ENCODE assay signal across 26 mouse cellular contexts in the genomic region with DNA sequence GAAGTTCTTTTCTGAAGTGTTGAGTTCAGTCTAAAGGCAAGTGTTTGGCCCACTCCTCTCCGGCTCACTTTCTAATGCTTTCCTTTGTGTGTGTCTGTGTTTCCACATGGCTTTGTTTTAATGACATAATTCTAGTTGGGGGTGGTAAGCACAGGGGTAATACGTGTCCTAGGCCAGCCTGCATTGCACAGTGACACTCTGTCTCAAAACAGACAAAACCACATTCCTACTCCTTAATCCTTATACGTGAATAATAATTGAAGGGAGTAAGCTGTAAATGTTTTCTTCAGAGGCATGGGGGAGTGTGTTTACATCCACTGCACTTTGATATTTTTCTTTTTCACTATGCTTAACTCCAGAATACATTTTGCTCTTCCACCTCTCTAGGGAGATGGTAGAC.
DNase-seq lines count a peak whose midpoint lies in the region; ATAC-seq lines count a peak whose summit lies in the region.
"Had no signal": no experiment of that assay in that cellular context is flagged by ENCODE, and none has a peak within 500 bp of the region (broad histone marks: within the 10 kb centered on the region; RNA-seq: fewer than 3 reads in every experiment).

No protein-coding gene starts in this region.

- no peaks in the 10 kb centered on the region for H3K36me3 ChIP-seq in forebrain, embryonic 13.5 days (ENCODE audit: poor library complexity, severe bottlenecking)
- no peaks in the 10 kb centered on the region for H3K36me3 ChIP-seq in forebrain, embryonic 11.5 days (ENCODE audit: control insufficient read depth, insufficient read depth, low read length)
- no peaks in the 10 kb centered on the region for H3K36me3 ChIP-seq in midbrain, embryonic 11.5 days (ENCODE audit: control insufficient read depth, insufficient read depth, low read length)
- no peaks in the 10 kb centered on the region for H3K36me3 ChIP-seq in midbrain, embryonic 14.5 days (ENCODE audit: control insufficient read depth, insufficient read depth, low read length)
- H3K36me3 ChIP-seq: embryonic facial prominence, embryonic 13.5 days; G1E; hindbrain, embryonic 10.5 days; hindbrain, embryonic 13.5 days; intestine, embryonic 15.5 days had no signal

- no peak overlapping the region for H3K9ac ChIP-seq in forebrain, embryonic 13.5 days
- no peak overlapping the region for H3K9ac ChIP-seq in forebrain, embryonic 11.5 days (ENCODE audit: low read length)
- H3K9ac ChIP-seq in midbrain, embryonic 11.5 days (ENCODE audit: low read length), result no peak overlapping the region
- H3K9ac ChIP-seq in midbrain, embryonic 14.5 days (replicated peaks; ENCODE audit: low read length), result no peak overlapping the region
- H3K9ac ChIP-seq: embryonic facial prominence, embryonic 13.5 days; hindbrain, embryonic 13.5 days; intestine, embryonic 15.5 days had no signal

- H3K4me2 ChIP-seq in forebrain, embryonic 13.5 days, result no peak overlapping the region
- H3K4me2 ChIP-seq in forebrain, embryonic 11.5 days (ENCODE audit: low read depth, low read length, severe bottlenecking), result no peak overlapping the region
- no peak overlapping the region for H3K4me2 ChIP-seq in midbrain, embryonic 11.5 days
- no peak overlapping the region for H3K4me2 ChIP-seq in midbrain, embryonic 14.5 days (ENCODE audit: low read length)
- H3K4me2 ChIP-seq: embryonic facial prominence, embryonic 13.5 days; heart, embryonic 11.5 days; hindbrain, embryonic 13.5 days; intestine, embryonic 15.5 days had no signal

- H3K4me3 ChIP-seq in forebrain, embryonic 13.5 days, result no peak overlapping the region
- no peak overlapping the region for H3K4me3 ChIP-seq in forebrain, embryonic 11.5 days (ENCODE audit: low read depth, low read length)
- H3K4me3 ChIP-seq in midbrain, embryonic 11.5 days (ENCODE audit: low read depth, low read length), result no peak overlapping the region
- H3K4me3 ChIP-seq in midbrain, embryonic 14.5 days (replicated peaks; ENCODE audit: low read depth, low read length), result no peak overlapping the region
- H3K4me3 ChIP-seq: embryonic facial prominence, embryonic 13.5 days; hindbrain, embryonic 10.5 days; hindbrain, embryonic 13.5 days; intestine, embryonic 15.5 days had no signal

- ATAC-seq in forebrain, embryonic 13.5 days, result no peak
- no peak for ATAC-seq in forebrain, embryonic 11.5 days (replicated peaks; ENCODE audit: low FRiP score)
- ATAC-seq in midbrain, embryonic 11.5 days (ENCODE audit: low FRiP score), result no peak
- ATAC-seq in midbrain, embryonic 14.5 days (ENCODE audit: low FRiP score, low TSS enrichment), result no peak
- ATAC-seq: hindbrain, embryonic 16.5 days; intestine, embryonic 15.5 days; Patski had no signal

- no peak for DNase-seq in forebrain, embryonic 11.5 days (ENCODE audit: low spot score)
- peak; percentile 29 for DNase-seq in heart, adult 11 months
- DNase-seq in heart, postnatal 14 days, result no peak
- peak; percentile 59 for DNase-seq in midbrain, embryonic 11.5 days (ENCODE audit: low spot score, missing footprints)
- DNase-seq in midbrain, embryonic 14.5 days, result no peak
- DNase-seq in frontal cortex, postnatal 25 days (ENCODE audit: low spot score in 2 of 2), result no peak
- DNase-seq: adrenal gland, postnatal 10 days; adrenal gland, postnatal 36 days; B cell, adult 2 months; cerebellum, adult 18-20 months; cerebellum, adult 9-10 months; cerebellum, postnatal 14 days; gastrocnemius, postnatal 10 days; gastrocnemius, postnatal 36 days; heart, postnatal 36 days; kidney, adult 18-20 months had no signal

- WGBS in forebrain, embryonic 13.5 days, result 18% methylated on average over 3 of the region's 3 CpGs
- 49% methylated on average over 3 of the region's 3 CpGs for WGBS in forebrain, embryonic 11.5 days
- WGBS in midbrain, embryonic 11.5 days, result 58% methylated on average over 3 of the region's 3 CpGs
- 40% methylated on average over 3 of the region's 3 CpGs for WGBS in midbrain, embryonic 14.5 days

- H3K27me3 ChIP-seq in forebrain, embryonic 13.5 days, result no peaks in the 10 kb centered on the region
- H3K27me3 ChIP-seq in forebrain, embryonic 11.5 days (ENCODE audit: control insufficient read depth, insufficient read depth, low read length), result no peaks in the 10 kb centered on the region
- H3K27me3 ChIP-seq in midbrain, embryonic 11.5 days (ENCODE audit: control insufficient read depth, insufficient read depth, low read length), result no peaks in the 10 kb centered on the region
- no peaks in the 10 kb centered on the region for H3K27me3 ChIP-seq in midbrain, embryonic 14.5 days (ENCODE audit: control insufficient read depth, insufficient read depth, low read length)
- H3K27me3 ChIP-seq: CH12.LX; embryonic facial prominence, embryonic 13.5 days; hindbrain, embryonic 13.5 days; intestine, embryonic 15.5 days; Patski had no signal

- H3K9me3 ChIP-seq in forebrain, embryonic 13.5 days (replicated peaks), result no peaks in the 10 kb centered on the region
- no peaks in the 10 kb centered on the region for H3K9me3 ChIP-seq in forebrain, embryonic 11.5 days (ENCODE audit: control insufficient read depth, low read length)
- no peaks in the 10 kb centered on the region for H3K9me3 ChIP-seq in midbrain, embryonic 11.5 days (ENCODE audit: control insufficient read depth, low read length)
- H3K9me3 ChIP-seq in midbrain, embryonic 14.5 days (ENCODE audit: control insufficient read depth, low read length), result peaks cover 3% of the 10 kb centered on the region; the same call in 1 of the 2 replicates
- H3K9me3 ChIP-seq: embryonic facial prominence, embryonic 13.5 days; G1E; hindbrain, embryonic 10.5 days; hindbrain, embryonic 13.5 days; intestine, embryonic 15.5 days had no signal

- intact Hi-C loops in heart, postnatal 14 days (cut with DNase I), result no loop called here

- peak overlapping the region; percentile 59 for H3K27ac ChIP-seq in forebrain, embryonic 13.5 days
- no peak overlapping the region for H3K27ac ChIP-seq in forebrain, embryonic 11.5 days (ENCODE audit: low read depth, low read length)
- no peak overlapping the region for H3K27ac ChIP-seq in midbrain, embryonic 11.5 days (ENCODE audit: low read depth, low read length)
- no peak overlapping the region for H3K27ac ChIP-seq in midbrain, embryonic 14.5 days (replicated peaks; ENCODE audit: low read depth, low read length)
- H3K27ac ChIP-seq: embryonic facial prominence, embryonic 13.5 days; hindbrain, embryonic 10.5 days; hindbrain, embryonic 13.5 days; intestine, embryonic 15.5 days had no signal

- peaks cover 36% of the 10 kb centered on the region for H3K4me1 ChIP-seq in forebrain, embryonic 13.5 days
- H3K4me1 ChIP-seq in forebrain, embryonic 11.5 days (replicated peaks; ENCODE audit: control insufficient read depth, insufficient read depth, low read length), result peaks cover 4% of the 10 kb centered on the region; the same call in 1 of the 2 replicates
- H3K4me1 ChIP-seq in midbrain, embryonic 11.5 days (ENCODE audit: control insufficient read depth, insufficient read depth, low read length), result peaks cover 11% of the 10 kb centered on the region
- peaks cover 9% of the 10 kb centered on the region; the same call in 1 of the 2 replicates for H3K4me1 ChIP-seq in midbrain, embryonic 14.5 days (ENCODE audit: control insufficient read depth, insufficient read depth, low read length)

Comparison
In these comparisons a context has a peak if more than half of its experiments do, and no peak if none do; other contexts are left out.
1. DNase-seq: peak in heart, adult 11 months (single experiment) and midbrain, embryonic 11.5 days (single experiment); none in forebrain, embryonic 11.5 days (single experiment), heart, postnatal 14 days (0 of 2), midbrain, embryonic 14.5 days (single experiment) and frontal cortex, postnatal 25 days (0 of 2).